Mouse (Mus musculus) fat pad, adult 2 months (tissue): ENCODE measurements around the gene Dlg5.

ENCODE experiments used
- DNase-seq: peaks from one replicate; pipeline ENCODE4 v3.0.0-alpha.2; 2011; ENCODE audit warnings: low read depth, low spot score; ENCODE audit errors: extremely low read depth

Gene Dlg5

DNA sequence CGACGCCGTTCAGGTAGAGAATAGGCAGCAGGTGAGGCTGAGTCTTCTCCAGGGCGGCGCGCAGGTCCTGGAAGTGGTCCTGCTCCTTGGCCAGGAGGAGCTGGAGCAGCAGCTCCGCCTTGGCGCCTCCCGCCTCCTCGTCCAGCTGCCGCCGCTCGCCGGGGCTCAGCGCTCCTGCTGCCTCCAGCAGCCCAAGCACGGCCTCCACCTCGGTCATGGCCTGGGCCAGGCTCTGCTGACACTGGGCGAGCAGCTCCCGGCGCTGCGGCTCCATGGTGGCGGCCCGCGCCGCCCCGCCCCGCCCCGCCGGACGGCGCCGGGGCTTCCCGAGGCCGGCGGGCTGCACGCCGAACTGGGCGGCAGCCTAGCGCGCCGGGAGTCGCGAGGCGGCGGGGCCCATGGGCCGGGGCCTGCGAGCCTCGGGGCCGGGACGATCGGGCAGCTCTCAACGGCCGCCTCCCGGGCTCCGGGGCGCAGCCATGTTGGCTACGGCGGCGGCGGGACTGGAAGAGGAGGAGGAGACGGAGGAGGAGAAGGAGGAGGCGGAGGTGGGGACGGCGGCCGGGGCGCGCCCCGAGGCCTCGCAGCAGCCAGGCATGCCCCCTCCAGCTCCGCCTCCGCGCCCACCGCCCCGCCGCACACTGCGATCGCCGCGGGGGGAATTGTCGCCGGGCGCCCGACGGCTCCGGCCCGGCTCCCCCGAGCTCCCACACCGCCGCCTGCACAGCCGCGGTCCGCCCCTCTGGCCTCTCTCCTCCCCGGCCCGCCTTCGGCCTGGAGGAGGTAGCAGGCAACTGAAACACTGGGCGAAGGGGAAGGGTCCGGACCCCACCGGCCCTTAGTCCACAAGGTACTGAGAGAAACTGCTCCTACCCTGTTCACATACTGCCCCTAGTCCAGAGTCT is at the start of gene Dlg5:
Dlg5 (minus strand) TSS at position 744 of the 905 bp plus-strand sequence.
- DNase-seq = no peak

- DNase-seq = no peak
Observed at GRCm38 (mm10) chr14:24293631-24294030, 47.9 kb upstream of the Dlg5 start.

DNA sequence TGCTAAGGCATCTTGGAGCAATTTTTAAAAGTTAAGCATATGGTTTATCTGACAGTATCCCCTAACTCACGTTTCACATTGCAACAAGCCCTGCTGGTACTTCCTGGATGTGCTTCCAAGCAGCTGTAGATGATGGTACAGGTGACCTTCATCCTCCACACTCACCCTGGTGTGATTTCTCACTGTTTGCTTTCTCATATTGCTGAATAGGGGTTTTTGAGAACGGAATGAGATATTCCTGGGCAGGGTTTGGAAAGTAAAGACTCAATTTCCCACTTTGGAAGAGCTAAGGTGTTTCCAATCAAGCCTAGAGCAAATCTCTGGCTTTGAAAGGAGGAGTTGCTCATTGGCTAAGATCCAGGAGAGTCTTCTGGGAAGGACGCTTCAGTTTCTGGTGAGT is 47.2 kb upstream of the Dlg5 start, which contains the start of gene E330034G19Rik:
E330034G19Rik (plus strand) TSS at position 301 of the 400 bp plus-strand sequence.
- DNase-seq = no peak

GRCm38 (mm10) chr14:24290726-24291125 is 45.0 kb upstream of the Dlg5 start:
- DNase-seq = no peak

- no peak for DNase-seq
Observed at GRCm38 (mm10) chr14:24286136-24286535, 40.4 kb upstream of the Dlg5 start.

- no peak for DNase-seq
Observed at GRCm38 (mm10) chr14:24282276-24282675, 36.6 kb upstream of the Dlg5 start.

GRCm38 (mm10) chr14:24281278-24281677 is 35.6 kb upstream of the Dlg5 start:
- peak; percentile 56 for DNase-seq

DNA sequence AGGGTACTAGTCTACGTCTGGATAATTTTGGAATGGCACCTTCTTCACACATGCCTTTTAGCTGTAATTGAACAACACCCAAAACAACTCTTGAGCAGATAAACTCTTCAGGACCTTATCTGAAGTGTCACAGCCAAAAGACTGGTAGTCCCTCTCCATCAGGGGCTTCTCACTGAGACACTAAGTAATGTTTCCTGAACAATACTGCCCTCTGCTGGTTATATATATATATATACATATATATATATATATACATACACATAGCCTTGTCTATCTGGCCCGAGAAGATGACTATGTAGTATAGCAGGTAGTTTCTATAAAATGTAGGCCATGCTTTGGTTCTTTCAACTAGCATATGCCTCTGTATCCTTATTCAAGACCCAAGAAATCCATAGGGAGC is 29.8 kb upstream of the Dlg5 start:
- no peak for DNase-seq

GRCm38 (mm10) chr14:24273575-24273974 is 27.9 kb upstream of the Dlg5 start:
- DNase-seq = no peak

- DNase-seq = no peak
Observed at GRCm38 (mm10) chr14:24269571-24269970, 23.9 kb upstream of the Dlg5 start.

GRCm38 (mm10) chr14:24262915-24263314 is 17.2 kb upstream of the Dlg5 start:
- no peak for DNase-seq

- no peak for DNase-seq
Observed at GRCm38 (mm10) chr14:24262382-24262781, 16.7 kb upstream of the Dlg5 start.

DNA sequence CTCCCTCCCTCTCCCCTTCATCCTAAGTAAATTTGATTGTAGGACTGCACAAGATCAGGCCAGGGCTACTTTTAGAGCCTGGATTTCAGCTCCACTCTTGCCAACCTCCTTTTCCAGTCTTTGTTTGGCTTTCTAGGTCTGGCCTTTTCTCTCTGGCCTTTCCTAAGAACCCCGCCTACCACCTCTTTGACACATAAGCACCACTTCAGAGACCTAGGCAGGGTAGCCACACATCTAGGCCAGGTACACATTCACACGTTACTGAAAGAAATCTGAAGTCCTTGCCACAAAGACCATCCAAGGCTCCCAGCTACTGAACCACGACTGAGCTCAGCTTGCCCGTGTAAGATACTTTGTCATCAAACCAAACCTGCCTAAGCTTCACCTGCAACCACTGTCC is 14.7 kb upstream of the Dlg5 start:
- DNase-seq = no peak

DNA sequence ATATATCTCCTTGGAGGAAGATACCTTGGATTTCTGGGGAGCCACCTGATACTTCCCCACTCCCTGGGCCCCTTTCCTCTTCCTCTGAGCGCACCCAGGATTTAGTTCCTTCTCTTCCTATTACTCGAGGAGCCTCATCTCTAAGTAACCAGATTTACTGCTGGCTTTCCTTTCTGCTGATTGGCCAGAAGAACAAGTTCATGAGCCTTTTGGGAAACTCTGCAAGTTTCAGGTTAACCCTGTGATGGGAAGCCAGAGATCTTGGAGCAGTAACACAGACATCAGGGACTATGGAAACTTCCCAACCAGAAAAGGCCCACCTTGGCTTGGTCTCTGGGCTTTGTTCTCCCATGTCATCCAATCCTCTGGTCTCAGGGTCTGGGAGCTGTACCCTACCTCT is 10.2 kb upstream of the Dlg5 start:
- DNase-seq = no peak

- DNase-seq = no peak
Observed at GRCm38 (mm10) chr14:24253611-24254202, 8.0 kb upstream of the Dlg5 start.

- peak; percentile 79 for DNase-seq
Observed at GRCm38 (mm10) chr14:24251326-24251725, 5.6 kb upstream of the Dlg5 start.

GRCm38 (mm10) chr14:24249926-24250325 is 4.2 kb upstream of the Dlg5 start:
- no peak for DNase-seq

GRCm38 (mm10) chr14:24244330-24245176 is 1.2 kb downstream of the Dlg5 start:
- no peak for DNase-seq

DNA sequence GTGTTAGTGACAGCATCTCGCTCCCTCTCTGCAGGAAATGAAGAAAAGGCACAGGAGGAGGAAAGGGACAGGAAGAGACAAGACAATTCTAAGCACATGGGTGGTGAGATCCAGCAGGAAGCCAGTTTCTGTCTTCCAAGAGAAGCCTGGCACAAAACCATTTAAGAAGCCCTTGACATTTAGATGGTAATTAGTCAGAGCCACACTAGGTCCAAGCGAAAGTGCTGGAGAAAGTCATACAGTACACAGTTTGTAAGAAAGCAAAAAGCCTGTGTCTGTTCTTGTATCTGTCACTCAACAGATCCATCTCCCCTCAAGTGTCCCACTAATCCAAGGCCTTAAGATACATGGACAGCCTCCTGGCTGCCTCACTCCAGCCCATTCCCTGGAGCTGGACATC is 3.7 kb downstream of the Dlg5 start:
- DNase-seq = no peak

- no peak for DNase-seq
Observed at GRCm38 (mm10) chr14:24240831-24241230, 4.9 kb downstream of the Dlg5 start.

DNA sequence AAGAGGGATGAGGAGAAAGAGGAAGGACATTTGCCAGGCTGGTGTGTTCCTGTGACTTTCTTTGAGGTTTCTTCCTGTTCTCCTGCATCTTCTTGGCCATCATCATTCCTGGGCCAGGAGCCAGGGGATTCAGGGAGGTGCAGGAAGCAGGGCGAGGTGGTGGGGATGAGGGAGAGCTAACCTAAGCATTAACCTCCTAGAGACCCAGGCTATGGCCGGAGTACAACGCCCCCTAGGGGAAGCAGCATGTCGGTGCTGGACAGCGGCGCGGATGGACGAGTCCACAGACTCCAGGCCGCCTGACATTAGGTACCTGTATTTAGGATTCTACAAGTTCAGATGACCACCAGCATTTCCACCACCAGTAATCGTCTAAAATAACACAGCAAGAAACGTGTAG is 6.1 kb downstream of the Dlg5 start:
- DNase-seq = no peak
